15 mouse cellular contexts compared by ENCODE assay signal in the genomic region with DNA sequence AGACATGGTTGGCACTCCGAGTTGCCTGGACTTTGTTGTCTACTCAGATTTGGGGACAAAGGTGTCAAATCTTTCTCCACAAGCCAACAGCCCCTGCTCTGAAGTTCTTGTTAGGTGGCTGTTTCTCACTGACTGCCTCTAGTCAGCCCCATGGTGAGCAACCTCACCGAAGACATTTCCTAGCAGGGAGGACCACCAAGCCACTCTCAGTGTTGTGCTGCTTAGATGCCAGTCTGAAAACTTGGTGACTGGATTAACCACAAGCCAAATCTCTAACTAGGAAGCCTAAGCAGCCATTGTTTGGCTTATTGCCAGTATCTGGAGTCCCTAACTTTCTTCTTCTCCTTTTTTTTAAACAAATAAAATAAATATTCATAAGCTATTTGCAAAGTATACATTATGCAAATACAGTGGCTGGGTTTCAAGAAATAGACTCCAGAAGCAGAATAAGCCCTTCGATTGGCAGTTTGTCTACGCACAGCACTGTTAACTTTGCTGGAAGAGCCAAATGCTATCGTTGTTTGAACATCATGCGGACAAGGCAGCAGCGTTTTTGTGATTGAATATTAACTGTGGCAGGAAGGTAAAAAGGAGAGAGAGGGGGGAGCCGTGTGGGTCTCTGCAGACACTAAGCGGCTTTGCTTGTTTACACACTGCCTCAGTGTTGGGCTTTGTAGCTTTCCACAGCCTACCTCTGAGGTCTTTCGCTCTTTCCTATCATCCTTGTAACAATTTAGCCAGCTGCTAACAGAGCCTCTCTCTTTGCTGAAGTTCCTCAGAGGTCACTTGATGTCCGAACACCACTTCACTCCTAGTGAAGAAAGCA.
DNase-seq lines count a peak whose midpoint lies in the region; ATAC-seq and TF ChIP-seq lines count a peak whose summit lies in the region.
"Had no signal": no experiment of that assay in that cellular context is flagged by ENCODE, and none has a peak within 500 bp of the region (broad histone marks: within the 10 kb centered on the region; RNA-seq: fewer than 3 reads in every experiment).

No protein-coding gene starts in this region.

- no peaks in the 10 kb centered on the region for H3K36me3 ChIP-seq in liver, adult 2 months (ENCODE audit: control insufficient read depth, insufficient read depth, low read length)
- H3K36me3 ChIP-seq in liver, embryonic 12.5 days, result no peaks in the 10 kb centered on the region
- no peaks in the 10 kb centered on the region for H3K36me3 ChIP-seq in limb, embryonic 10.5 days
- H3K36me3 ChIP-seq: heart, embryonic 15.5 days; hindbrain, embryonic 12.5 days; kidney, embryonic 15.5 days had no signal

- TF ChIP-seq CTCF in liver, adult 2 months (IDR thresholded peaks at IDR 0.05; ENCODE audit: low read depth, low read length), result no peak
- TF ChIP-seq CTCF in bone marrow, adult 2 months (IDR thresholded peaks at IDR 0.05; ENCODE audit: control insufficient read depth, insufficient read depth, low read length), result no peak

- WGBS in liver, adult 2 months, result 21% methylated on average over 11 of the region's 11 CpGs
- 52% methylated on average over 11 of the region's 11 CpGs for WGBS in liver, embryonic 12.5 days (ENCODE audit: insufficient replicate concordance)
- WGBS in bone marrow, adult 2 months, result 55% methylated on average over 11 of the region's 11 CpGs
- 63% methylated on average over 11 of the region's 11 CpGs for WGBS in limb, embryonic 10.5 days

- no peaks in the 10 kb centered on the region for H3K27me3 ChIP-seq in liver, adult 2 months (ENCODE audit: control insufficient read depth, insufficient read depth, low read length)
- H3K27me3 ChIP-seq in liver, embryonic 12.5 days (replicated peaks), result peaks cover 32% of the 10 kb centered on the region; the same call in 1 of the 2 replicates
- no peaks in the 10 kb centered on the region; the same call in 1 of the 2 replicates for H3K27me3 ChIP-seq in limb, embryonic 10.5 days (ENCODE audit: low read depth, poor library complexity, severe bottlenecking)
- H3K27me3 ChIP-seq: heart, embryonic 15.5 days; kidney, embryonic 15.5 days had no signal

- no peak overlapping the region for H3K9ac ChIP-seq in liver, adult 2 months (ENCODE audit: low read depth, low read length)
- H3K9ac ChIP-seq in liver, embryonic 12.5 days, result no peak overlapping the region
- H3K9ac ChIP-seq: heart, embryonic 15.5 days; hindbrain, embryonic 12.5 days; kidney, embryonic 15.5 days had no signal

- peaks cover 16% of the 10 kb centered on the region for H3K4me1 ChIP-seq in liver, adult 2 months (ENCODE audit: control insufficient read depth, insufficient read depth, low read length)
- 0 out of 2 replicates have a peak, but pooled peaks cover 3% of the 10 kb centered on the region for H3K4me1 ChIP-seq in liver, embryonic 12.5 days
- H3K4me1 ChIP-seq in bone marrow, adult 2 months (ENCODE audit: control insufficient read depth, insufficient read depth, low read length), result no peaks in the 10 kb centered on the region
- H3K4me1 ChIP-seq in limb, embryonic 10.5 days, result peaks cover 34% of the 10 kb centered on the region

- no peak overlapping the region for H3K4me2 ChIP-seq in liver, embryonic 12.5 days
- H3K4me2 ChIP-seq: heart, embryonic 15.5 days; hindbrain, embryonic 12.5 days; kidney, embryonic 15.5 days; liver, embryonic 11.5 days had no signal

- no peak overlapping the region for H3K27ac ChIP-seq in liver, adult 2 months (replicated peaks; ENCODE audit: insufficient read depth, low read depth, low read length)
- no peak overlapping the region for H3K27ac ChIP-seq in liver, embryonic 12.5 days
- 0 out of 2 replicates have a peak overlapping the region, but pooled peaks have one; percentile 39 for H3K27ac ChIP-seq in bone marrow, adult 2 months (ENCODE audit: control insufficient read depth, insufficient read depth, low read depth, low read length, poor library complexity)
- H3K27ac ChIP-seq in limb, embryonic 10.5 days, result 0 out of 2 replicates have a peak overlapping the region, but pooled peaks have one; percentile 8
- H3K27ac ChIP-seq: heart, embryonic 15.5 days; hindbrain, embryonic 12.5 days; kidney, embryonic 15.5 days had no signal

- peak; percentile 57 for DNase-seq in liver, adult 2 months (ENCODE audit: extremely low read depth, low read depth, low spot score)
- peak; percentile 3 for DNase-seq in 416B (ENCODE audit: low read depth)
- DNase-seq in limb, embryonic 10.5 days (ENCODE audit: low spot score), result no peak
- no peak for DNase-seq in adrenal gland, postnatal 25 days
- no peak for DNase-seq in cerebellum, postnatal 25 days
- DNase-seq: cerebellum, postnatal 14 days; layer of hippocampus, postnatal 36 days; lung, postnatal 10 days; thymus, adult 2 months had no signal

- ATAC-seq in liver, embryonic 12.5 days, result no peak

- no peaks in the 10 kb centered on the region for H3K79me2 ChIP-seq in liver, adult 2 months (ENCODE audit: control insufficient read depth, insufficient read depth, low read length)

- no peak overlapping the region for H3K4me3 ChIP-seq in liver, adult 2 months (ENCODE audit: insufficient read depth, low read depth, low read length)
- no peak overlapping the region for H3K4me3 ChIP-seq in liver, embryonic 12.5 days
- no peak overlapping the region for H3K4me3 ChIP-seq in bone marrow, adult 2 months (replicated peaks; ENCODE audit: control insufficient read depth, low read depth, low read length)
- no peak overlapping the region for H3K4me3 ChIP-seq in limb, embryonic 10.5 days
- H3K4me3 ChIP-seq: heart, embryonic 15.5 days; hindbrain, embryonic 12.5 days; kidney, embryonic 15.5 days had no signal

- no peaks in the 10 kb centered on the region for H3K9me3 ChIP-seq in liver, embryonic 12.5 days (replicated peaks)
- H3K9me3 ChIP-seq in limb, embryonic 10.5 days (replicated peaks), result no peaks in the 10 kb centered on the region
- H3K9me3 ChIP-seq: heart, embryonic 15.5 days; hindbrain, embryonic 12.5 days; kidney, embryonic 15.5 days had no signal

- TF ChIP-seq POLR2A in liver, adult 2 months (IDR thresholded peaks at IDR 0.05; ENCODE audit: extremely low read depth, insufficient read depth, low read length), result no peak
- TF ChIP-seq POLR2A in bone marrow, adult 2 months (IDR thresholded peaks at IDR 0.05; ENCODE audit: borderline replicate concordance, control insufficient read depth, low read depth, low read length), result no peak

Comparison
In these comparisons a context has a peak if more than half of its experiments do, and no peak if none do; other contexts are left out.
1. DNase-seq: peak in liver, adult 2 months (single experiment) and 416B (single experiment); none in limb, embryonic 10.5 days (single experiment), adrenal gland, postnatal 25 days (single experiment) and cerebellum, postnatal 25 days (0 of 2).
2. H3K27ac ChIP-seq: peak in bone marrow, adult 2 months (single experiment) and limb, embryonic 10.5 days (single experiment); none in liver, adult 2 months (single experiment) and liver, embryonic 12.5 days (single experiment).